Mouse (Mus musculus): ENCODE results near the gene Tmed3.

GRCm38 (mm10) chr9:89686262-89686661, 18.6 kb downstream of the Tmed3 start:
- peak; percentile 38 for TF ChIP-seq CTCF (IDR thresholded peaks at IDR 0.05; ENCODE audit: low read depth)
- no peak for TF ChIP-seq EP300 (optimal IDR thresholded peaks at IDR 0.05)
